Mouse (Mus musculus) small intestine, adult 2 months (tissue): ENCODE results near the gene Ntsr1.

Source experiments
- CTCF ChIP-seq: fragments of 200-500 bp; IDR thresholded peaks from 2 replicates; pipeline ENCODE4 v1.5.1; 2012; ENCODE audit warnings: low read depth, mild to moderate bottlenecking, control low read depth, inconsistent platforms, low read length, moderate library complexity, mixed read lengths; ENCODE audit not compliant: insufficient replicate concordance, insufficient read length; ENCODE audit errors: extremely low read depth
- POLR2A ChIP-seq: fragments of 200-500 bp; IDR thresholded peaks from 2 replicates; pipeline ENCODE4 v1.6.1; 2012; ENCODE audit warnings: low read depth, mild to moderate bottlenecking, control low read depth, inconsistent platforms, low read length, moderate library complexity

GRCm38 (mm10) chr2:180455723-180456698 lies 43.8 kb upstream of the Ntsr1 start, which contains the start of gene Slco4a1:
- peak; percentile 86 for TF ChIP-seq POLR2A
- TF ChIP-seq CTCF = no peak
